Mouse (Mus musculus) naive thymus-derived CD4-positive, alpha-beta T cell, adult 2 months (primary cell): ENCODE data around the gene Laptm4a.
A peak's percentile ranks its signal among the peaks of the same experiment; 100 is the strongest.

ENCODE experiments used
- DNase-seq: peaks from one replicate; pipeline ENCODE4 v3.0.0-alpha.2; 2011; ENCODE audit warnings: low read depth

Laptm4a gene

GRCm38 (mm10) chr12:8921394-8922368 is at the start of gene Laptm4a:
Laptm4a (plus strand) TSS chr12:8921664.
- peak; percentile 98 for DNase-seq

DNA sequence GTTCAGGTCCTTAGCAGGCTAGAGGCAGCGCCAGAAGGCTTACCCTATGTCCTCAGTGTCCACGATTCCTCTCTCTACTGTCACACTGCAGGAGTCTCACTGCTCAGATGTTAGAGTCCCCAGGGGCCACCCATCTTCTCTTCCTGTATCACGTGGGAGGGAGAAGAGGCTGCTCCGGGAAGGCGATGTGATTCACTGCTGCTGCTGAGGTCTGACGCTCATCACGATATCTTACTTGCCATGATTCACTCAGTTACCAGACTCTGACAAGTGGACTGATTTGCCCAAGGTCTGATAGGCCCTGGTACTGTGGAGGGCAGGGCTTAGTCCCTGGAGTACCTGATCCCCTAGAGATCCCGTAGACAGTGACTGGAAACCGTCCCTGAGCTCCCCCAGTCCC is 45.9 kb upstream of the Laptm4a start:
- no peak for DNase-seq

DNA sequence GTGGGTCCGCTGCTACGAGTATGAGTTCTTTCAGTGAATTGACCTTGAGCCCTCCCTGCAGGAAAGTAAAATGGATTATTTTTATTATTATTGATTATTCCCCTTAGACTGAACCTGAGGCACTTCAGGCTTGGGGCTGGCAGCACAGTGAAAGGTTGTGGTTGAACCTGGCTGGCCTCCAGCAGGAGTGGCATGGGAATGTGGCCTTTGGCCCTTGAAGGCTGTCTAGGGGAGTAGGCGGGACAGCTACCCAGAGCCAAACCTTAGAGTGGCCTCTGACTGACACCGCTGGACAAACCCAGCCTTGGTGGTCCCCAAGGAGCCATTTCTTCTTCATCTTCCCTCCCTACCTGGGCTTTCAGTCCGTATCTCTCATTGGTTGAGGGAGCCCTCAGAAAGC is 44.6 kb upstream of the Laptm4a start:
- DNase-seq, result no peak

GRCm38 (mm10) chr12:8877413-8877812 is 44.1 kb upstream of the Laptm4a start:
- no peak for DNase-seq

GRCm38 (mm10) chr12:8878752-8879151 is 42.7 kb upstream of the Laptm4a start:
- DNase-seq, result no peak

GRCm38 (mm10) chr12:8879389-8879788 is 42.1 kb upstream of the Laptm4a start:
- DNase-seq, result no peak

- no peak for DNase-seq
Measured at GRCm38 (mm10) chr12:8881736-8882135, 39.7 kb upstream of the Laptm4a start.

GRCm38 (mm10) chr12:8882376-8882775 is 39.1 kb upstream of the Laptm4a start:
- DNase-seq, result no peak

DNA sequence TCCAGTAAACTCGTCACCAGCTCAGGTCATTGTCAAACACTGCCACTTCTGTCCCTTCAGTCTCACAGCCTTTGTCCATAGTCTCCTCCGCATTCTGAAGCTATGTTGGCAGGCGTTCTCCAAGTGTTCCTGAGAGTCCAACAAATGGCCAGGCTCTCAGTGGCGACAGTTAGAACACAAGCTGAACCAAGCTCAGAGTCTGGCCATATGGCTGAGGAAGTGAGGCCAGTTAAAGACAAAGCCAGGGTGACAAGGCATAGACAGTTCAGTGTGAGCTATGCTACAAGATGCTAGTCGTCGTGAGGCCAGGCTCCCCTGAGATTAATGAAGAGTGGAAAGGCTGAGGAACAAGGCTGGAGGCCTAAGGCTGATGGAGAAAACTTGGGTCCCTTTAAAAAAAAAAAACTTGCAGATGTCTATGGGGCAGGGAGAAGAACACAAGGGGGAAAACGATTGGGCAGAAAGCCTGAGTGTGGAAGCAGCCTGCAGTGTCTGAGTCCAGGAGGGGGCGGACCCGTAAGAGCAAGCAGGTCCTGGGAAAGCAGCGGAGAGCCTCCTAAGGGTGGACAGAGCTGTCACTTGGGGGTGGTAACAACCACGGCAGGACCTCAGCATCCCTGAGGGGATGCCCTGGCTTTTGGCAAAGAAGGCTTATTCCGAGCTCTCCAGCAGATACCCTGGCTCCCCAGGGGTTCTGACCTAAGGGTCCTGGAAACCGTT is 36.9 kb upstream of the Laptm4a start:
- DNase-seq, result no peak

DNA sequence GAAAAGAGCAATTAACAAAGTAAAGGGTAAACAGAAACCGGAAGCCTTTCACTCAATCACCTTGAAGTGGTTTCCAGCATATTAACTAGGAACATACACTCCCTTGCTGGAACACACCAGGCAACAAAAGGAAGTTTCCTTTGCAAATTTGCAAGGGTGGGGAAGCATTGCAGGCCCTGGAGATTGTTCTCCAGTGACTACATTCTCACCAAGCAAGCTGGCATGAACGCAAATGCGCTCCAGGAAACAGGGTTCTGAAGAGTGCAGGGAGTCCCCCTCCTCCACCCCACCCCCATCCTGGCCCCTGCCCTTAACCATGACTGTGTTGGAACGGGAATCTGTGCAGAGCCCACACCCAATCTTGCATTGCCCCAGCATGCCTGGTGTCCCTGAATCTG is 36.3 kb upstream of the Laptm4a start:
- no peak for DNase-seq

- no peak for DNase-seq
Measured at GRCm38 (mm10) chr12:8885950-8886349, 35.5 kb upstream of the Laptm4a start.

DNA sequence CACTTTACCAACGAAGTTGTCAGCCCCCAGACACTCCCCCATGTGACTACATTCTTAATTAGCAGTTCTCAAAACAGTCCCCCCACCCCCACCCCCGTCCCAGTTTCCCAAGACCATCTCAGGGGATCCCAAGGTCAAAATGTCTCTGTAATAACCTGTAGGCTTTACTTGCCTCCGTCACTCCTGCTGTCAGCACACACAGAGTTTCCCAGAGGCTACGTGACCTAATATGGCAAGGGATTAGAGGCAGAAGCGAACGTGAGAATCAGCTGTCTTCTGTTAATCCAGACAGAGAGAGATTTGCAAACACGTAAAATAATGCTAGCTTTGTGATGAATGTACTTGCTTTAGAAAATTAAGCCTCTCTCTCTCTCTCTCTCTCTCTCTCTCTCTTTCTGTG is 33.0 kb upstream of the Laptm4a start:
- no peak for DNase-seq

DNA sequence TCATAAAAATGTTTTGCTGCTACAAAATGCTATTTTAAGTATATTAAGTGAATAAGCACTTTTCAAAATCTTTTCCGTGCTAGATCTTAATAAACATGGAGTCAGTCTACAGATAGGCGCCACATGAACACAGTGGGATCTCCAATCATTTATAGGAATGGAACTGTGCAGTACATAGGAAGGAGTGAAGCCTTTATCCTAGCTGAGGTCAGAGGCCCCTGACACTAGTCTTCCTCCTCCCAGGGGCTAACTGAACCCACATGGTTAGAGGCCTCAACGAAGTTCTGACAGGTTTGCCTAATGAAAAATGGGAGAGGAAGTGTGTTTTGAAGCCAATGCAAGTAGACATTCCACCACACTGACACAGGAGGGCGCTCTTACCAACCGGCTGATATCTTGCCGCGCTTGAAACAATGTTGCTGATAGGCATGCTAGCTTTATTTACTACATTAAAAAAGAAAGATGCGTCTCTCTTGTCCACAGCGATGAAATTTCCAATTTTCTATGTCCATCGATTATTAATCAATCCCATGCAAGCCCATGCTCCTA is 32.3 kb upstream of the Laptm4a start:
- peak; percentile 80 for DNase-seq

GRCm38 (mm10) chr12:8892876-8893532 is 28.5 kb upstream of the Laptm4a start:
- no peak for DNase-seq

GRCm38 (mm10) chr12:8897140-8897539 is 24.3 kb upstream of the Laptm4a start:
- DNase-seq, result no peak

GRCm38 (mm10) chr12:8898879-8899785 is 22.3 kb upstream of the Laptm4a start:
- DNase-seq, result no peak

DNA sequence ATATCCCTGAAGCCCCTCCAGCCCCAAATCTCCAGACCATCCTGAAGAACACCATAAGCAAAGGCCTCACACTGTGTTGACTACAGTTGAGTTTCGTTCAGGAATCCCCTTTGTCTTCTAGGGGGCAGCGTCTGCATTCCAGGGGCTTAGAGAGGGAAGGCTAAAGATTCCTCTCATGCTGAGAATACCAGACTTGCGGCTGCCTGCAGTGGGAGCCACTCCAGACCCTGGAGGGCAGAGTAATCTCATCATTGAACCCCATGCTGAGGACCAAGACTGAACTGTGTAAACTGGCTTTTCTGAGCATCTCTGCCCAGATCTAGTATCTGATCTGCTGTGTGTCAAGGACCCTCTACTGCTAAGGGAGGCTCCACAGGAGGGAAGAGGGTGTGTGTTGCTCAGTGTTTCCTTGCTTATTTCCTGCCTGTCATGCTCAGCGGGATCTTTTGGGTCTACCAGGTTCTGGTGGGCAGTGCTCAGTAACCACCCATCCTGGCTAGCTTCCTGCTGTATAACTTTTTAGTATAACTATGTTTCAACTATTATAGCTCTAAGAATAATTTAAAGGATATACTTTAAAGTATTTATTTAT is 21.3 kb upstream of the Laptm4a start:
- DNase-seq, result no peak

DNA sequence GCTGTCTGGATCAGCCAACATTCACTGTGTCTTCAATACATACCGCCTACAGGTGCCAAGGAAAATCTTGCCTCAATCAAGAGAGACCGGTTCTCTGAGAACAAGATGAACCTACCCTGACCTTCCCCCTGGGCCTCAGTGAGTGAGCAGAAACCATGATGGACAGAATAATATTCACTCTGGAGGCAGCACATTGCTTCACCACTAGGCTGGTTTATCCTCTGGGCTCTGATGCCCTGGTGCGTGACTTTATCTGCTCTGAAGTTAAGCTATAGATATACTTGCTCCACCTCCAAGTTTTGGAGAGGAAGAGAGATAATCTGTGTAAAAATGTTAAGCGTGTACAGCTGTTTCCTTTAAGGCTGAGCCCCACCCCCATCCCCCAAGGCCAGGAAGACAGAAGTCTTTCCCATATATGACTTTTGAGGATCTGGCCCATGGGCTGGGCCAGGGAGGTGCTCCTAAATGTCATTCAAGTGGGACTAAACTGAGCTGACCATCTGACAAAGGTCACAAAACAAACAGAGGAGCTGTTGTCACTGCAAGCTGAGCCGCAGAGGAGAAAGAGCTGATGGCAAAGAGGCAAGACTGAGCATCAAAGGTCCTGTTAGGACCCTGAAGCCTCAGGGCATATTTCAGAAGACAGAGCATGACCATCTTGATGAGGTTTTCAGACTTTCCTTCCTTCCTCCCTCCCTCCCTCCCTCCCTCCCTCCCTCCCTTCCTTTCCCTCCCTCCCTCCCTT is 20.4 kb upstream of the Laptm4a start:
- no peak for DNase-seq

DNA sequence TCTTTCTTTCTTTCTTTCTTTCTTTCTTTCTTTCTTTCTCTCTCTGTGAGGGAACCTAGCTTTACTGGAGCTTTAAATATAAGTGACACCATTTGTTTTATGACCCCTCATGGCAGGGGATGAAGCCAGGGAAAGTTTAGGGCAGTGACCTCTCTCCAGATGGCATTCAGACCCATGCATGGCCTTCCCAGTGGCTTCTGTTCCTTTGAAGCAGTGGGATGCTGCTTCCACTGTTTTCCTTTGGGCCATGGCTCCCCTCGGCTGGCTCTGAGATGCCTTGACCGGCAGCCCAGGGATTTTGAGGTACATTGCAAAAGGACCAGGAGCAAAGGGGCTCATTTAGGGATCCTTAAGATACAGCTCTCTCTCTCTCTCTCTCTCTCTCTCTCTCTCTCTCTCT is 19.5 kb upstream of the Laptm4a start:
- DNase-seq, result no peak

DNA sequence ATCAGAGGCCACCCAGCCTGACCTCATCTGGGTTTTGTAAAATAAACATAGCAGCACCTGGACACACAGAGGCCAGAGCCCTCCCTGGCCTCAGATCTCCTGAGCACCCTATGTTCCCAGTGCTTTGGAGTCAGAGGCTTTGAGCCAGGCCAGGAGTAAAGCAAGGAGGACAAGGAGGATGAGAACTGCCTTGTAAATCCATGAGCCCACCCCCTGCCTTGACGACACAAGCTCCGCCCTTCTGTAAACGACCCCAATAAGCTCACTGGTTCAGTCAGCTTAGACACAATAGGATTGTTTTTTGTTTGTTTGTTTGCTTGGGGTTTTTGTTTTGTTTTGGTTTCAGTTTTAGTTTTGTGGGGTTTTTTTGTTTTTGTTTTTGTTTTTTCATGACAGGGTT is 19.0 kb upstream of the Laptm4a start:
- no peak for DNase-seq
